Mouse (Mus musculus) testis, postnatal 14 days (tissue): Measurements from ENCODE around the gene Cmtm7.
A peak's percentile ranks its signal among the peaks of the same experiment; 100 is the strongest.

Source experiments
- DNase-seq: peaks from one replicate; pipeline ENCODE4 v3.0.0; 2021; ENCODE audit warnings: low spot score

The Cmtm7 gene

DNA sequence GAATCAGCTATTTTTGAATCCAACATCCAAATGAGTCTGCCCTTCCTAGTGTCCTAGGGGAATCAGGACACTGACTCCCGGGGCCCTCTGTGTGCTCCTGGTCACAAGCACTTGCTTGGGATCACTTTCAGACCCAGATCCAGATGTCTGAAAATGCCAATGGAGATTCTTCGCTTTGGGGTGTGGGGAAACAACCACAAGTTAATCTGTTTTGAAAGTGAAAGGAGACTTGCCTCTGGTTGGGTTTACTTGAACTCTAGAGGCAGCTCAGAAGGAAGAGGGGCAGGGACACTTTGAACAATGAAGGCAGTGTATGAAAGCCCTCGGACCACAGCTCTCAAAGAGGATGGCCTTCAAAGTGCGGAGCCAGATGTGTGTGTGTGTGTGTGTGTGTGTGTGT, 12.8 kb upstream of the Cmtm7 start:
- no peak for DNase-seq

DNA sequence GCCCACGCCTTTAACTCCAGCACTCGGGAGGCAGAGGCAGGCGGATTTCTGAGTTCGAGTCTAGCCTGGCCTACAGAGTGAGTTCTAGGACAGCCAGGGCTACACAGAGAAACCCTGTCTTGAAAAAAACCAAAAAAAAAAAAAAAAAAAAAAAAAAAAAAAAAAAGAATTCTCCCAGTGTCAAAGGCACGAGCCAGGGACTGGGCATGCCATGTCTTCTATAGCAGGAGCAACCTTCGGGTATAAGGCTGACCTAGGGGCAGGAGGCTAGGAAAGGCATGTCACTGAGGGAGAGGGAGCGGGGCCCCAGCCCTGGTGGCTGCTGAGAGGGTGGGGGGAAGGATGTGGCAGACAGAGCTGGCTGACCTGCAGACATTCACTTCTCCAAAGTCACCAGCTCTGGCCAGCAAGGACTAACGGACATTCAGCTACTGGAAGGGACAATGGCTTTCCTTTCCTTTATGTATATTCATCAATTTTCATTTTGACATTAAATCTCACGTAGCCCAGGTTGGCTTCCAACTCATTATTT, 12.2 kb upstream of the Cmtm7 start:
- no peak for DNase-seq

DNA sequence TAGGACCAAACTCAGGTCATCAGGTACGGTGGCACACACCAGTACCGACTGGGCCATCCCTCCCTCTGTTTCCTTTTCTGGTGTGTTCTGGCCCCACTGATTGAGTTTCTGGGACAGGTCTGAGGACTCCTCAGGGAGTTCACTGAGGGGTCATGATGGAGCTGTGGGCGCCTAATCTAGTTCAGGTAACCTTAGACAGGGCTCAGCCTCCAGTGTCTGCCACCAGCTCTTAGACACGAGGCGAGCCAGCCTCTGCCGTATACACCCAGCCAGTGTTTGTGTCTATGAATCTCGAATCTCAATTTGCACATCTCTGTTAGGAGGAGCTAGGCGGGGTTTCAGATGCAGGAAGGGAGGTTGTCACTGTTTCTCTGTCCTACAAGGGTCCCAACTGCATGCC, 8.3 kb upstream of the Cmtm7 start:
- DNase-seq = no peak

DNA sequence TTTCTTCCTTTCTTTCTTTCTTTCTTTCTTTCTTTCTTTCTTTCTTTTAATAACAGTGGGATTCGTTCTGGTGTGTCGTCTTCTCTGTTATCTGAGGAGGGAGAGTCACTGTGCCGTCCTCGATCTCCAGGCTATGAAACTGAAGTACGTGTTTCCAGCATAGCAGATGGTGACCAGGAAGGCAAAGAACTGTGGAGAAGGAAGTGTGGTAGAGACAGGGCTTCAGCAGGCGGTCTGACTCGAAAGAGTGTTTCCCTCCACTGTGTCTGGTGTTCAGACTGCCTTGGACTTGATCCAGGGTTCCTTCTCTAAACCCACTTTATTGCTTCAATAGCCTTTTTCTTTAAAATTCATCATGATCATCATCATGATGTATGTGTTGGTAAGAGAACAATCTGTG, 7.9 kb upstream of the Cmtm7 start:
- DNase-seq = no peak

DNA sequence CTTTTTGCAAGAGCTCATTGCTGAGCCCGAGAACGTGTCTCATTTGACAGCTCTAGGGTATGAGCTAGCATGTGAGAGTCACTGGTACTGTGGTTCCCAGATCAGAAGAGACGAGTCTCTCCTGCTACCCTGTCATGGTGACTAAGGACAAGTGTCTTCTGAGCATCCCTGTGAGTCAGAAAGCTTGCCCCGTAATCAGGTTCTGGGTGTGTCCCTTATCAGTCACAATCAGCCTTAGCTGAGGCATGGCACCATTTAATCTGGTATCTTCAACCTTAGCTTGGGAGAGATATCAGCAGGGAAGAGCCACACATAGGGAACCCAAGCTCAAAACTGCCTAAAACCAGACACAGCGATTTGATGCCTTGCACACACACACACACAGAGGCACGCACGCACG, 7.0 kb upstream of the Cmtm7 start:
- no peak for DNase-seq

DNA sequence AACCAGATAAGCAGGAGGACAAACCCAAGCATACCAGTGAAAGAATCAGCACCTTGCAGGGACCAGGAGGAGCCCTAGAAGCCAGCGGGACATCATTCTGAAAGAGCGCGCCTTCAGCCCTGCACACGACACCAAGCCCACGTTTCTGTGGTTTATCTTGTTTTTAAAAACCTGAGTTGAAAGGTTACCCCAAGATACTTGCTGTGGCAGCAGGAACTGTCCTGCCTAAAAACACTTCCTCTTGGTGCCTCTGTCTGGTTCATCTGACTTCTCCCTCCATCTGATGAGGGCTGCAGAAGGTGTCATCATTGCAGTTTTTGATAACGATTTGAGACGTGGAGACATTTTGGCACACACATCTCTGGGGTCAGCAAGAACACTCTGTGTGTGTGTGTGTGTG, 6.1 kb upstream of the Cmtm7 start:
- no peak for DNase-seq

DNA sequence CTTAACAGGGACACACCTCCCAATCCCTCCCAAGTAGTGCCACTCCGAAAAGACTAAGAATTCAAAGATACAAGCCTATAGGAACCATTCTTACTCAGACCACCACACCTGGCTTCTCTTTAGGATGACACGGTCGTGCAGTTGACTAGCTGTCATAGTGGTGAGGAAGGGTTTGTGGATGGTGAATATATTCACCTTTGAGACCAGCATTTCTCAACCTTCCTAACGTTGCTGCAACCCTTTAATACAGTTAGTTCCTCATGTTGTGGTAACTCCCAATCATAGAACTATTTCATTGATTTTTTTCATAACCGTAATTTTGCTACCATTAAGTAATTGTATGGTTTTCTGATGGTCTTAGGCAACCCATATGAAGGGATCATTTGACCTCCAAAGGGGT, 5.5 kb upstream of the Cmtm7 start:
- no peak for DNase-seq

DNA sequence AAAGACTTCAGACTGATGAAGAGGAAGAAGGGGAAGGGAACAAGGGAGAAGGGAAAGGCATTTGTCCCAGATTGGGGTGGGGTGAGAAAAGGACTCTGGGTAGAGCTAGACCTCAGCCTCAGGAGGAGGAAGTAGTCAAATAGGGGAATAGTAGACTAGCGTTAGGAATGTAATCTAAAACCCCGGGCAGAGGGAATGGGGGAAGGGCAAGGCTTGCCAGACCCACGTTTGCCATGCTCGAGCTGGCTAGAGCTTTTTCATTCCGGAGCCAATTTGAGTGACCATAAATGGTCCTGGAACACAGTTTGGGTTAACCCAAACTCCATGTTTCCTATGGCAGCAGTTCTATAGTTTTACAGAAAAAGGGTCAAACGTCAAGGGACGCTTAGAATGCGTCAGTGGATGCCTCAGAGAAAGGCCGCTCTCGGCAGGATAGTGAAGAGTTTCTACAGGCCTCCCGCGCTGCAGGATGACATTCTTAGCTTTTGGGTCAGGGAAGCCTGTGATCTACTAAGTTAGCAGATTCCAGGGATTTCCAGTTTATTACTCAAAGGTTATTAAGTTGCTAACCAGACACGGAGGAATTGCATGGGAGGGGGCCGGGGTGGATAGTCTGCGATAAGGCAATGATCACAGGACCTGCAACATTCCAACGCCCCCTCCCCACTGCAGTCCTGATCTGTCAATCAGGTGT, 3.9 kb upstream of the Cmtm7 start:
- no peak for DNase-seq

DNA sequence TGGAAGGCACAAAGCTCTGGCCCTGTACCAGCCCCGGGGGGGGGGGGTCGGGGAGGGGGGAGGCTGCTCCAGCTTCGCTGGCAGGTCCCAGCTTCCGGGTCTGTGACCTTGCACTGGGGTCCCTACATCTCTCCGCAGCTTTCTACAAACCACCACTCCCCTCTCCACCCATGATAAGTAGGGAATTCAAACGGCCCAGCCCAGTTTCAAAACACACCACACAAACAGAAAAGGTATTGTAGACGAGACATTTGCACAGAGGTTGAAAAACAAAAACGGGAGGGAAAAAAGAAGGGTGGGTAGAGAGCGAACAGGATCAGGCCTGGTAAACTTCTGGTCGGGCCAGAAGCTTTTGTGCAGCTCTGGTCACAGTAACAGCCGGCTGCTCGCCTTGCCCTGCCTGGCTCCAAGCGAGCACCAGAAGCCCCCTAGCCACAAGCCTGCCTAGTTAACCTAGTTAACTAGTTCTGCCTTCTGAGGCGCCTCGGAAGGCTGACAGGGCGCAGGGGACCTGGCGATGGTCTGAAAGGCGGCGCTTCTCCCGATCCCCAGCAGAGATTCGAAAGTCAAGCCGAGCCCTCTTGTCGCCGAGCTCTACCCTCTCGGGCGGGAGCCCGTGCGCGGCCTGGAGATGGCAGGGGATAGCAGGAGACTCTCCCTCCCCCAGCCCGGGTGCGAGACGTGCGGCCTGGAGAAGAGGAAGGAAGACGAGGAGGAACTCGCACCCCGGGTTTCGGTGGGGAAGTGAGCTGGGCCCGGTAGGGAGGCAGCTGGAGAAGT, 720 bp downstream of the Cmtm7 start:
- DNase-seq = no peak

DNA sequence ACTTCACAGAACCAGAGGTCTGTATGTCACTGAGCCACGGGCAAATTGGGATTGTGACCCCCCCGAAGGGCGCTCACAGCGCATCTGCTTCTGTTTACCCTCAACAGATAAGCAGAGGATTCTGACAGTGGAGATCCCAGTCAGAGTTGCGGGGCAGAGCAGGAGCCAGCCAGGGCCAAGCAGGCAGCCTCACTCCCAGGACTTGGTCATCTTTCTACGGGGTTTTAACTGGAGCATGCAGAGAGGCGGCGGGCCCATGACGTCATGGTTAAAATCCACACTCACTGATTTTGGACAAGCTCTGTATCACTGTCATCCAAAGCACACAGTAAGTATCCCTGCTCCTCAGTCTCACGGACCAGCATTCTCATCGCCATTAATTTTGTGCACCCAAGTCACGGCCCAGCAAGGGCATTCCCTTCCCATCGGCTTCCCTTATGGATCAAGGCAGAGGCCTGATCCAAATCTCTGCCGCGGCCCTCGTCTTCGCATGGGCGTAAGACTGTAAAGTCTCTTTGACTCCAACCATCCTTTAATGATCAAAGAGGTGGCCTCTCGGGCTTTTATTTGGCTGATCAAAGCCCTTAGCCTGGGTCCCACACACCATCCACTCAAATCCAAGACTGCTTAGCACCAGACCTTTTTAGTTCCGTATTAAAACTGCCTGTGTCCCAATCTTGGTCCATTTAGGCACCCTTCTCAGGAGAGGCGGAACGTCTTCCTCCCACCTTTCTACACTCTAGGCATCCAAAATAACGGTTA, 1.5 kb downstream of the Cmtm7 start:
- DNase-seq = no peak

DNA sequence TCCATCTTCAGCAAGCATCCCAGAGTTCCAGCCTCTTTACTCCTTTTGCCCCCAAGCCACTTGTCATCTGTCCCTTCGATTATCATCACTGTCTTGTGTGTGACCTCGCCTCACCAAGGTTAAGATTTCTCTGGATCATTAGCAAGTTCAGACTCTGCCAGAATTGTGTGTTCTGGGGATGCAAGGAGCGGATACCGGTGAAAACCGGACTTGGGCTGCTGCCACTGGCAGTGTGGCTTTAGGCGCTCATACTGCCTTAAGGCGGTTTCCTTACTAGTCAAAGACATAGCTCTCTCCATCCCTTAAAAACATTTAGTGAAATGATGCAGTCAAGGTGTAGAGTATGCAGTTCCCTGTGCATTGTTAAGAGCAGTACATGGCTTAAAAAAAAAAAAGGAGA, 2.8 kb downstream of the Cmtm7 start:
- DNase-seq = no peak

DNA sequence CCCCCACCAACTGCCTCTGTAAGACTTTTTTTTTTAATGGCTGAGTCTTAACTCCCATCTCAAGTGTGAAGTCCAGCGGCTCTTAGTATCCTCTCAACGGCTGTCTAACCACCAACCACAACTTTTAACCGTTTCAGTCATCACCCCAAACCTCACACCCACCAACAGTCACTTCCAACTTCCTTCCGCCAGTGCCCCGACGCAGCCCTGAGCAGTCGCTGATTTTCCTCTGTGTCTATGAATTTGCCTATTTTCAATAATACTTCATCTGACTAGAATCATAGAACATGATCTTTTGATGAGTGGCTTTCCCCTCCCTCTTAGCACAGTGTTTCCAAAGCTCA, 3.6 kb downstream of the Cmtm7 start:
- DNase-seq = no peak

DNA sequence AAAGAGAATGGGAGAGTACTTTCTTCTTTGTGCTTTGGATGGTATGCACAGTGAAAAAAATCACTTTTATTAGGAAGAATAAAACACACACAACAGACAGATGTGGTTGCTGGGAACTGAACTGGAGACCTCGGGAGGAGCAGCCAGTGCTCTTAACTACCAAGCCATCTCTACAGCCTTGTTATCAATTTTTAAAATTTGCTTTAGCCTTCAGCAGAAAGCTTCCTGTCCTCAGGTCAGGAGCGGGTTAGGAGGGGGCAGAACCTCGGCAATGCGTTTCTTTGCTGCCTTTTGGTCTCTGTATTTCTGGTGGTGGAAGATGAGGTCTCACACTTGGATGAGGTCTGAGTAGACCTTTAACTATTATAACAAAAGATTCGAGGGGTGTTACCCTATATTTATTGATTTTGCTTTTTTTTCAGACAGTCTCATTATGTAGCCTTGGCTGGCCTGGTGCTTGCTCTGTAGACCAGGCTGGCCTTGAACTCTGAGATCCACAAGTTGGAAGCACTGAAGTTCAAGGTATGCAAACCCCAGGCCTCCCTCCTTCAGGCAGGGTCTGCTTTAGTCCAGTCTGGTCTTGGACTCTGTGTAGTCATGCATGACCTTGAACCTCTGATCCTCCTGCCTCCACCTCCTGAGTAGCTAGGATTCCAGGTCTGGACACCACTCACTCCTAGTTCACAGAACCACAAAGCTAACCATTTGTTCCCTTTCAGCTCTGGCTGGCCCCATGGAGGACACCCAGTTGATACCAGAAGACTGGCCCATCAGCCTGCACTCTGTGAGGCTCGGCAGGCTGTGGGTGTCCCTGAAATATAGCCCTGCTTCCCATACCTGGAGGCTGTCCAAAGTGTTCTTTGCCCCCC, 4.2 kb downstream of the Cmtm7 start:
- no peak for DNase-seq

DNA sequence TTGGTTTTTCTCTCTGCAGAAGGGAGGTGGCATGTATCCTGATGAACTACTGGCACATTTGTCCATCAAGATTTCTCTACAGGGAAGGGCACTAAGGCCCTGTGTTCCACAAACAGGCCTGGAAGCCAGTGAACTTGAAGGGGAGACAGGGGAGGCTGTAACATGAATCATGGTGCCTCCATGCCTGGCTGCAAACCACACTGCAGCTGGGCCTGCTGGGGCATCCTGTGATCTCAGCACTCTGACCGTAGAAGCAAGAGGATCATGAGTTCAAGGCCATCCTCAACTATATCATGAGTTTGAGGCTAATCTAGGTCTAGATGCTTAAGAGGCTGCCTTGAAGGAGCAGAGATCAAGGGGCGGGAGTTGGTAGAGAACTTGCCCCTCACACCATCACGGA, 5.3 kb downstream of the Cmtm7 start:
- DNase-seq = no peak

DNA sequence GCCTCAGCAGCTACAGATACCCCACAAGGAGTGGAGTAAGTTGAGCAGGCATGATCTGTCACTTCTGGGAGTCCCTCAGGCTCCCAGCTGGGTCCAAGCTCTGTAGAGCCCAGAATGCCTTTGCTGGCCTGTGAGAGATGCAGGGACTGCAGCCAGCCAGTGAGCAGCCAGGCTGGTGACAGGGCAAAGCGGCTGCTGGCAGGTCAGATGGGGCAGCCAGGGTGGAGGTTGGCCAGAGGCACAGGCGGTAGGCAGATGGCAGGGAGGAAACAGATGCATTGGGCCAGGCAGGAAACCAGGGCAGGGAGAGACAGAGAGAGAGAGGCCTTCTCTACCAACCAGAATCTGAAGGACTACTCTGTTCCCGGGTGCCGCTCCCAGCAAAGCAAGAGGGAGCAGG, 6.4 kb downstream of the Cmtm7 start:
- DNase-seq = no peak

DNA sequence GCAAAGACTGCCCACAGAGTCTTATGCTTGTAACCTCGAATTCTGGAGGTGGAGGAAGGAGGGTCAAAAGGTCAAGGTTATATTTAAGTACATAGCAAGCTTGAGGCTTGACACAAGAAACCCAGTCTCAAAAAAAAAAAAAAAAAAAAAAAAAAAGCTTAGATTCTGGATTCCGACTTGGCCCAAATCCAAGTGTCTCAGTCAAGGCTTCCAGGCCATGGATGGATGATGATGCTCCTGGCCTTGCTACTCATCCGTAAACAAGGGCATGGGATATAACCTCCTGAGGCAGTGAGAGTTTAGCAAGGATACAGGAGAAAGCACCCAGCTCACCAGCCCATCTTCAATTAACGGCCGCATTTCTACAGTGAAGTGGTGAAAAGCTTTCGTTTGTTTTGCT, 7.0 kb downstream of the Cmtm7 start:
- no peak for DNase-seq

DNA sequence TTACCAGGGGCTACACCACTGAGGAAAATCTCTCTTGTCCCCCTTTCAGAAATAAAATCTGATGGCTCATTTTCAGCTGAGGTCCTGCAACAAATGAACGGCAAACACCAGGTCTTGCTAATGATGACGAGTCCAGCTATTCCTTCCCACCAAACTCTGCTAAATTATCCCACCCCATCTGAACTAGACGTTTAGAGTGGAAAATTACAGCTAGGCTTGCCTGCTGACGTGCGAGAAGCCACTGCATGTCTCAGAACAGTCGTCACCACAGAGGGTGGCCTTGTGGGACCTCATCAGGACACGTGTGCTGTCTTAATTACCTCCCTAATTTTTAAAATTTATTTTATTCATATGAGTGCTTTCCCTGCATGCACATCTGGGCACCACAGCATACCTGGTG, 10.1 kb downstream of the Cmtm7 start:
- DNase-seq = no peak

DNA sequence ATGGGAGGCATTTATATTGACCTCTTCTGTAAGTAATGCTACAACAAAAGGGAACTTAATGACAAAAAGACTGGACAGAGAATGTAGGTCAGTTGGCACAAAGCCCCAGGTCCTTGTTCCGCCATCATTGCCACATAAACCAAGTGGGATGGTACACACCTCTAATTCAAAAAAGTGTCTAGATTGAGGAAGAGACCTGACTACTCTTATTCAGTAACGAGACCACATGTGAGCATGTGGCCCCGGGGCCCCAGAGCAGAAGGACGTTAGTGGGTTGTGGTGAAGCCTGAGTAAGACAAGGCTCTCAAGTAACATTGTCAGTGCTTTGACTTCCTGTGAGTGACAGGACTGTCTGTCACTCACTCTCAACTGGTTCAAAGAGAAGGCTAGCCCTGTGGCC, 11.4 kb downstream of the Cmtm7 start:
- DNase-seq = no peak

DNA sequence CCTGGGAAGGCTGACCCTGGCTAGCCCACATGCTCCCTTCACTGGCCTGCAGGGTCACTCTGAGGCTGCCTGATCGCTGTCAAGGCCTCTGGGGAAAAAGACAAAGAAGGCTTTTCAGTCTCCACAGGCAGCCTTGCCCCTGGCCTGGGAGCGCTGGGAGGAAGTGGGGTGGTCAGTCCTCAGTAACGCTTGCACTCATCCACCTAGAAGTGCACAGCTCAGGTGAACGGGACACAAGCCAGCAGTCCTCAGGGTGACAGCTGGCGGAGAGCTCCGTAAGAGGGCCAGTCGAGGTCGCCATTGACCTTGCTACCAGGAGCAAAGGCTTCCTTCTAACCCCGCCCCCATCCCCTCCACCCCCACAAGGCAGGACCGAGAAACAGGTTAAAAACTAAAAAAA, 13.6 kb downstream of the Cmtm7 start:
- no peak for DNase-seq

DNA sequence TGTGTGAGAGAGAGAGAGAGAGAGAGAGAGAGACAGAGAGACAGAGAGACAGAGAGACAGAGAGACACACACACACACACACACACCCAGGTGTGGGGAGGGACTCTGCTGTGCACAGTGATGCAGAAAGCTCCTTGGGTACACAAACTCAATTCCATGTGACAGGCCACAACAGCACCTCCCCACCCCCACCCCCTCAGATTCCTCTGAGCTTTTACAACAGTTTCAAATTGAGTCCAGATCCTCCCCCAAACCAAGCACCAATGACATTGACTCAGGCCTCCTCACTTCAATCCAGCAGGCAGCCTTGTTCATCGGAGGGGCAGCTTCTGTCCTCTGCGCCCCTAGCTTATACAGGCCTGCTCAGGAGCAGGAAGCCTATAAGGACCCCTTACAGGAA, 14.1 kb downstream of the Cmtm7 start:
- DNase-seq = no peak

DNA sequence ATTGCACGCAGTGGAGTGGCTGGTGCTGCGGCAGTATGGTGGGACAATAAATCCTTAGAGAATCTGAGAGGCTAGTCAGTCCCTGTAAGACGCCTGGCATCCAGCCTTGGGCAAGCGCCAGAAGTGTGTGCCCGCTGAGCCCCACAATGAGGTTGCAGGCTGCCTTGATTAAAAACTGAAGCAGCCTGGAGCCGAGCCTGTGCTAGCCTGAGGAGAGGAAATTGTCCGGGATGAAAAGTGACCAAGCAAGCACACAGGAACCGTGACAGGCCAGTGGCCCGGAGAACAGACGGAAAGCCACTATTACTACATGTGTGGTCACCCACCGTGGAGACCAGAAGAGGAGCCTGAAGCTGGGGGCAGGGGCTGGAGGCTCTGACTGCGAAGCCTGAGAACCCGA, 14.6 kb downstream of the Cmtm7 start:
- no peak for DNase-seq

DNA sequence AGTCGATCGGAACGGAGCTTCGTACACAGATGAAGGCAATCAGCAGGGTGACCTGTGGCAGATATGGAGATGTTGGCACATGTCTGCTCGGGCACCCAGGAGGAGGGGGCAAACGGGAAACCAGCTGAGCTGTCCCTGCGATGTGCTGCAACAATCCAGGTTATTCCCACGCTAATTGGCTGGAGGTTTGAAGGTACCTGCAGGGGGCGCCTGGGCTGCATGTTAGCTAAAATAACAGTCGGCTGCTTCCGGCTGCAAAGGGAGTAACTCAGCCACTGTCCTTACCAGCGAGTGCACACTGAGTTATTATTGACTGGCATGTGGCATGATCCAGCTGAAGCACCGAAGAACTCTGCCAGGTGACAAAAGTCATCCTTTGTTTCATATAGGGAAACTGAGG, 18.3 kb downstream of the Cmtm7 start:
- DNase-seq = peak; percentile 34
